14 mouse cellular contexts compared by ENCODE assay signal in the genomic region with DNA sequence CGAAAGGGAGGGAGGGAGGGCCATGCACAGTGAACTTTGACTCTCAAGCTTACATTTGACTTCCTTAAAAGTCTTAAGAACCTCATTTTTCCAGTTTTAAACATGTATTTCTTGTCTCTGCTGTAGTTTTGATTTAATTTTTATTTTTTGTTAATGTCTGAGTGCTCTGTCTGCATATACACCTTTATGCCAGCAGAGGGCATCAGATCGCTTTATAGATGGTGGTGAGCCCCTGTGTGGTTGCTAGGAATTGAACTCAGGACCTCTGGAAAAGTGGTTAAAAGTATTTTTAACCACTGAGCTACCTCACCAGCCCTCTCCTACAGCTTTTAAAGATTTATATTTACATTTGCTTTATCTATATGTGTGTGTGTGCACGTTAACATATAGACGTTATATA.
DNase-seq lines count a peak whose midpoint lies in the region; ATAC-seq and TF ChIP-seq lines count a peak whose summit lies in the region.
"Had no signal": no experiment of that assay in that cellular context is flagged by ENCODE, and none has a peak within 500 bp of the region (broad histone marks: within the 10 kb centered on the region; RNA-seq: fewer than 3 reads in every experiment).

No protein-coding gene starts in this region.

- H3K27me3 ChIP-seq in embryonic facial prominence, embryonic 11.5 days (ENCODE audit: control insufficient read depth, insufficient read depth, low read length), result no peaks in the 10 kb centered on the region
- no peaks in the 10 kb centered on the region for H3K27me3 ChIP-seq in embryonic facial prominence, embryonic 10.5 days (replicated peaks; ENCODE audit: low read depth, poor library complexity, severe bottlenecking)
- no peaks in the 10 kb centered on the region for H3K27me3 ChIP-seq in splenic B cell, adult 2 months (ENCODE audit: control insufficient read depth, insufficient read depth, low read length, poor library complexity, severe bottlenecking)
- H3K27me3 ChIP-seq: forebrain, embryonic 15.5 days had no signal

- H3K4me2 ChIP-seq in embryonic facial prominence, embryonic 11.5 days (ENCODE audit: low read depth, low read length), result no peak overlapping the region
- H3K4me2 ChIP-seq: forebrain, embryonic 15.5 days had no signal

- no peak overlapping the region for H3K4me3 ChIP-seq in embryonic facial prominence, embryonic 11.5 days (ENCODE audit: low read depth, low read length)
- H3K4me3 ChIP-seq in embryonic facial prominence, embryonic 10.5 days, result no peak overlapping the region
- no peak overlapping the region for H3K4me3 ChIP-seq in layer of hippocampus, adult 2 months
- H3K4me3 ChIP-seq: forebrain, embryonic 15.5 days had no signal

- no peaks in the 10 kb centered on the region for H3K9me3 ChIP-seq in embryonic facial prominence, embryonic 11.5 days (replicated peaks; ENCODE audit: control insufficient read depth, low read length)
- no peaks in the 10 kb centered on the region for H3K9me3 ChIP-seq in embryonic facial prominence, embryonic 10.5 days
- H3K9me3 ChIP-seq: forebrain, embryonic 15.5 days had no signal

- peak; percentile 83 for TF ChIP-seq CTCF in layer of hippocampus, adult 2 months (conservative IDR thresholded peaks at IDR 0.05)

- no peaks in the 10 kb centered on the region for H3K36me3 ChIP-seq in embryonic facial prominence, embryonic 11.5 days (replicated peaks; ENCODE audit: control insufficient read depth, insufficient read depth, low read depth, low read length)
- H3K36me3 ChIP-seq in embryonic facial prominence, embryonic 10.5 days (replicated peaks), result no peaks in the 10 kb centered on the region
- H3K36me3 ChIP-seq in splenic B cell, adult 2 months (ENCODE audit: control insufficient read depth, insufficient read depth, low read length, poor library complexity, severe bottlenecking), result no peaks in the 10 kb centered on the region; the same call in 1 of the 2 replicates
- H3K36me3 ChIP-seq: forebrain, embryonic 15.5 days had no signal

- no peaks in the 10 kb centered on the region for H3K4me1 ChIP-seq in embryonic facial prominence, embryonic 11.5 days (ENCODE audit: control insufficient read depth, insufficient read depth, low read length)
- peaks cover 17% of the 10 kb centered on the region for H3K4me1 ChIP-seq in embryonic facial prominence, embryonic 10.5 days

- H3K9ac ChIP-seq in embryonic facial prominence, embryonic 11.5 days (replicated peaks; ENCODE audit: low read length), result no peak overlapping the region
- H3K9ac ChIP-seq: forebrain, embryonic 15.5 days had no signal

- WGBS in embryonic facial prominence, embryonic 11.5 days, result 71% methylated on average over 4 of the region's 4 CpGs
- WGBS in embryonic facial prominence, embryonic 10.5 days, result 70% methylated on average over 4 of the region's 4 CpGs

- peak; percentile 42 for DNase-seq in embryonic facial prominence, embryonic 11.5 days (ENCODE audit: low spot score)
- no peak for DNase-seq in embryonic facial prominence, embryonic 10.5 days (ENCODE audit: low spot score)
- DNase-seq in layer of hippocampus, adult 2 months (ENCODE audit: low spot score in 2 of 2), result no peak
- DNase-seq in layer of hippocampus, adult 11-12 months (ENCODE audit: low spot score), result no peak
- DNase-seq in thymus, postnatal 0 days (ENCODE audit: low spot score), result peak; percentile 10
- DNase-seq in thymus, postnatal 10 days (ENCODE audit: low spot score in 2 of 2), result no peak
- DNase-seq in splenic B cell, adult 2 months (ENCODE audit: low read depth, low spot score), result peak; percentile 56
- DNase-seq in adrenal gland, postnatal 25 days, result no peak
- DNase-seq: embryo, embryonic 11 days; heart, adult 11 months; heart, postnatal 4 days; kidney, postnatal 14 days; thymus, adult 2 months had no signal

- H3K27ac ChIP-seq in embryonic facial prominence, embryonic 11.5 days (replicated peaks; ENCODE audit: low read depth, low read length), result no peak overlapping the region
- H3K27ac ChIP-seq in embryonic facial prominence, embryonic 10.5 days (replicated peaks), result no peak overlapping the region
- H3K27ac ChIP-seq in layer of hippocampus, adult 2 months, result peak overlapping the region; percentile 41; the same call in 1 of the 2 replicates
- H3K27ac ChIP-seq: forebrain, embryonic 15.5 days had no signal

- ATAC-seq in embryonic facial prominence, embryonic 11.5 days (replicated peaks; ENCODE audit: insufficient number of reproducible peaks, low FRiP score, low TSS enrichment, low read depth), result no peak
- ATAC-seq: forebrain, embryonic 15.5 days had no signal

Comparison
In these comparisons a context has a peak if more than half of its experiments do, and no peak if none do; other contexts are left out.
1. DNase-seq: peak in embryonic facial prominence, embryonic 11.5 days (single experiment), thymus, postnatal 0 days (single experiment) and splenic B cell, adult 2 months (single experiment); none in embryonic facial prominence, embryonic 10.5 days (single experiment), layer of hippocampus, adult 2 months (0 of 2), layer of hippocampus, adult 11-12 months (single experiment), thymus, postnatal 10 days (0 of 2) and adrenal gland, postnatal 25 days (single experiment).